Mouse (Mus musculus) bone marrow macrophage, adult 2 months (primary cell): ENCODE data around the gene Slc35a1.

Source experiments
- CTCF ChIP-seq: IDR thresholded peaks from 2 replicates; pipeline ENCODE4 v1.5.1; 2012; ENCODE audit warnings: low read depth, mild to moderate bottlenecking, low read length, moderate library complexity
- POLR2A ChIP-seq: IDR thresholded peaks from 2 replicates; pipeline ENCODE4 v1.6.1; 2012; ENCODE audit warnings: mild to moderate bottlenecking, low read depth, low read length, borderline replicate concordance

- TF ChIP-seq POLR2A (no peak), CTCF (no peak)
Measured at GRCm38 (mm10) chr4:34667923-34668322, 19.3 kb downstream of the Slc35a1 start.
